Mouse (Mus musculus) v-Abl transformed pro-B cells (cell line): ENCODE data around the gene Olfr1166.
"Not testable (repeated sequence)": the region's sequence is repeated elsewhere in the genome, so short reads cannot be mapped to it uniquely, and the experiment has no call there.

Source experiments
- in situ Hi-C, 2 experiments: fragments of 400-800 bp; cut with MboI; formaldehyde crosslinking; loops; one replicate each; pipeline ENCODE4 v1.15.1; 2025; ENCODE audit not compliant: unreplicated experiment in 2 of 2

Gene Olfr1166

GRCm38 (mm10) chr2:88128172-88128571 lies at the start of gene Olfr1166:
Olfr1166 (minus strand) TSS chr2:88128272.
- in situ Hi-C loops = no loop called here

GRCm38 (mm10) chr2:88155093-88155492 lies 27.0 kb upstream of the Olfr1166 start, which contains the start of gene Olfr1167:
Olfr1167 (minus strand) TSS chr2:88155193.
- in situ Hi-C loops = not testable (repeated sequence)

- in situ Hi-C loops = no loop called here
Observed at GRCm38 (mm10) chr2:88093866-88094265, 34.2 kb downstream of the Olfr1166 start, which contains the start of gene Olfr1164. Olfr1164 (minus strand) TSS chr2:88093966.
